Mouse (Mus musculus): ENCODE measurements at regions not wholly inside any gene's neighbourhood (a gene's known extent, or its start where the extent isn't known, plus 50 kb on each side); places are given as distances from the start of the nearest gene placed in this dataset.

- no peak overlapping the region for H3K4me3 ChIP-seq
- H3K27ac ChIP-seq = no peak overlapping the region
- no peaks in the 10 kb centered on the region for H3K36me3 ChIP-seq (ENCODE audit: poor library complexity, severe bottlenecking)
- peaks cover 12% of the 10 kb centered on the region for H3K9me3 ChIP-seq (replicated peaks)
- H3K9ac ChIP-seq = no peak overlapping the region
- no peak for ATAC-seq
- no peak overlapping the region for H3K4me2 ChIP-seq
- 95% methylated on average over 3 of the region's 3 CpGs for WGBS
- H3K27me3 ChIP-seq = no peaks in the 10 kb centered on the region
- H3K4me1 ChIP-seq = no peaks in the 10 kb centered on the region
These were observed 69.3 kb downstream of the Kctd15 start for GRCm38 (mm10) chr7:34587239-34587638.

GRCm38 (mm10) chr7:34585312-34585865, 71.1 kb downstream of the Kctd15 start:
- Histone ChIP-seq H3K4me1 (no peaks in the 10 kb centered on the region), H3K27me3 (no peaks in the 10 kb centered on the region), H3K36me3 (ENCODE audit: poor library complexity, severe bottlenecking) (no peaks in the 10 kb centered on the region), H3K27ac (no peak overlapping the region), H3K9ac (no peak overlapping the region), H3K4me3 (no peak overlapping the region), H3K9me3 (replicated peaks) (peaks cover 12% of the 10 kb centered on the region), H3K4me2 (no peak overlapping the region)
- ATAC-seq = no peak
- 72% methylated on average over 4 of the region's 4 CpGs for WGBS

GRCm38 (mm10) chr7:34584870-34585269, 71.7 kb downstream of the Kctd15 start:
- 96% methylated on average over 7 of the region's 7 CpGs for WGBS
- peaks cover 13% of the 10 kb centered on the region for H3K9me3 ChIP-seq (replicated peaks)
- no peaks in the 10 kb centered on the region for H3K4me1 ChIP-seq
- no peak overlapping the region for H3K4me2 ChIP-seq
- H3K9ac ChIP-seq = no peak overlapping the region
- no peak overlapping the region for H3K27ac ChIP-seq
- no peak for ATAC-seq
- no peak overlapping the region for H3K4me3 ChIP-seq
- H3K36me3 ChIP-seq (ENCODE audit: poor library complexity, severe bottlenecking) = no peaks in the 10 kb centered on the region
- no peaks in the 10 kb centered on the region for H3K27me3 ChIP-seq

GRCm38 (mm10) chr7:34580866-34581265, 75.7 kb downstream of the Kctd15 start:
- no peak overlapping the region for H3K4me2 ChIP-seq
- H3K9ac ChIP-seq = no peak overlapping the region
- no peaks in the 10 kb centered on the region for H3K27me3 ChIP-seq
- no peak for ATAC-seq
- H3K4me3 ChIP-seq = no peak overlapping the region
- peaks cover 8% of the 10 kb centered on the region for H3K9me3 ChIP-seq (replicated peaks)
- H3K4me1 ChIP-seq = no peaks in the 10 kb centered on the region
- no peak overlapping the region for H3K27ac ChIP-seq
- WGBS = 93% methylated on average over 9 of the region's 9 CpGs
- H3K36me3 ChIP-seq (ENCODE audit: poor library complexity, severe bottlenecking) = no peaks in the 10 kb centered on the region

- peak overlapping the region; percentile 60 for H3K4me2 ChIP-seq
- peaks cover 4% of the 10 kb centered on the region; the same call in 1 of the 2 replicates for H3K9me3 ChIP-seq (replicated peaks)
- peaks cover 19% of the 10 kb centered on the region for H3K4me1 ChIP-seq
- no peak overlapping the region for H3K27ac ChIP-seq
- ATAC-seq = no peak
- no peak overlapping the region for H3K4me3 ChIP-seq
- WGBS = 47% methylated on average over 10 of the region's 10 CpGs
- no peak overlapping the region for H3K9ac ChIP-seq
- no peaks in the 10 kb centered on the region for H3K27me3 ChIP-seq
- H3K36me3 ChIP-seq (ENCODE audit: poor library complexity, severe bottlenecking) = no peaks in the 10 kb centered on the region
These were observed 85.2 kb downstream of the Kctd15 start for GRCm38 (mm10) chr7:34571295-34571694.

GRCm38 (mm10) chr7:34570114-34571065, 86.1 kb downstream of the Kctd15 start:
- no peaks in the 10 kb centered on the region for H3K36me3 ChIP-seq (ENCODE audit: poor library complexity, severe bottlenecking)
- peak overlapping the region; percentile 29 for H3K4me3 ChIP-seq
- peaks cover 19% of the 10 kb centered on the region for H3K4me1 ChIP-seq
- peak overlapping the region; percentile 53 for H3K9ac ChIP-seq
- peak; percentile 86 for ATAC-seq
- 2% methylated on average over 43 of the region's 43 CpGs for WGBS
- peak overlapping the region; percentile 60 for H3K4me2 ChIP-seq
- H3K27me3 ChIP-seq = no peaks in the 10 kb centered on the region
- H3K27ac ChIP-seq = peak overlapping the region; percentile 20; the same call in 1 of the 2 replicates
- H3K9me3 ChIP-seq (replicated peaks) = peaks cover 4% of the 10 kb centered on the region; the same call in 1 of the 2 replicates

GRCm38 (mm10) chr7:34569747-34570113, 86.8 kb downstream of the Kctd15 start:
- H3K9me3 ChIP-seq (replicated peaks) = peaks cover 4% of the 10 kb centered on the region; the same call in 1 of the 2 replicates
- peaks cover 19% of the 10 kb centered on the region for H3K4me1 ChIP-seq
- peak overlapping the region; percentile 29 for H3K4me3 ChIP-seq
- H3K36me3 ChIP-seq (ENCODE audit: poor library complexity, severe bottlenecking) = no peaks in the 10 kb centered on the region
- peak overlapping the region; percentile 60 for H3K4me2 ChIP-seq
- 16% methylated on average over 8 of the region's 8 CpGs for WGBS
- H3K27me3 ChIP-seq = no peaks in the 10 kb centered on the region
- H3K9ac ChIP-seq = no peak overlapping the region; the same call in 1 of the 2 replicates
- H3K27ac ChIP-seq = no peak overlapping the region
- peak; percentile 31; the same call in 1 of the 2 replicates for ATAC-seq

GRCm38 (mm10) chr7:34567575-34567974, 89.0 kb downstream of the Kctd15 start:
- H3K36me3 ChIP-seq (ENCODE audit: poor library complexity, severe bottlenecking) = no peaks in the 10 kb centered on the region
- H3K4me1 ChIP-seq = peaks cover 19% of the 10 kb centered on the region
- H3K9me3 ChIP-seq (replicated peaks) = peaks cover under 1% of the 10 kb centered on the region; the same call in 1 of the 2 replicates
- H3K4me3 ChIP-seq = no peak overlapping the region
- no peak overlapping the region for H3K27ac ChIP-seq
- H3K27me3 ChIP-seq = no peaks in the 10 kb centered on the region
- 83% methylated on average over 5 of the region's 5 CpGs for WGBS
- no peak overlapping the region for H3K9ac ChIP-seq
- no peak overlapping the region for H3K4me2 ChIP-seq
- no peak for ATAC-seq

- 89% methylated on average over 2 of the region's 2 CpGs for WGBS
- Histone ChIP-seq H3K9me3 (replicated peaks) (peaks cover 8% of the 10 kb centered on the region; the same call in 1 of the 2 replicates), H3K27ac (no peak overlapping the region), H3K4me1 (no peaks in the 10 kb centered on the region), H3K9ac (no peak overlapping the region), H3K36me3 (ENCODE audit: poor library complexity, severe bottlenecking) (no peaks in the 10 kb centered on the region), H3K4me3 (no peak overlapping the region), H3K4me2 (no peak overlapping the region), H3K27me3 (no peaks in the 10 kb centered on the region)
- no peak for ATAC-seq
These were observed 94.4 kb downstream of the Kctd15 start for GRCm38 (mm10) chr7:34562160-34562559.

GRCm38 (mm10) chr7:34558615-34559343, 97.8 kb downstream of the Kctd15 start:
- peaks cover 8% of the 10 kb centered on the region; the same call in 1 of the 2 replicates for H3K9me3 ChIP-seq (replicated peaks)
- no peak overlapping the region for H3K4me3 ChIP-seq
- no peak overlapping the region for H3K9ac ChIP-seq
- no peaks in the 10 kb centered on the region for H3K36me3 ChIP-seq (ENCODE audit: poor library complexity, severe bottlenecking)
- H3K4me1 ChIP-seq = no peaks in the 10 kb centered on the region
- 84% methylated on average over 8 of the region's 8 CpGs for WGBS
- no peak overlapping the region for H3K4me2 ChIP-seq
- H3K27ac ChIP-seq = no peak overlapping the region
- no peaks in the 10 kb centered on the region for H3K27me3 ChIP-seq
- no peak for ATAC-seq

- no peak overlapping the region for H3K4me3 ChIP-seq
- no peak for ATAC-seq
- no peaks in the 10 kb centered on the region for H3K36me3 ChIP-seq (ENCODE audit: poor library complexity, severe bottlenecking)
- 78% methylated on average over 6 of the region's 6 CpGs for WGBS
- H3K27ac ChIP-seq = no peak overlapping the region
- H3K27me3 ChIP-seq = no peaks in the 10 kb centered on the region
- no peaks in the 10 kb centered on the region for H3K4me1 ChIP-seq
- no peak overlapping the region for H3K4me2 ChIP-seq
- H3K9ac ChIP-seq = no peak overlapping the region
- H3K9me3 ChIP-seq (replicated peaks) = peaks cover 8% of the 10 kb centered on the region; the same call in 1 of the 2 replicates
These were observed 101.3 kb downstream of the Kctd15 start for GRCm38 (mm10) chr7:34555196-34555595.
